Mouse (Mus musculus): ENCODE data around the gene Faf1. TPM values are rescaled to one million over a fixed set of nuclear protein-coding genes. Genes with fewer than 3 reads are reported as not detected.
"Not testable (repeated sequence)": the region's sequence is repeated elsewhere in the genome, so short reads cannot be mapped to it uniquely, and the experiment has no call there.

Faf1 gene
- total RNA-seq, 1 experiment from 2014 or later: 28.7 TPM

GRCm38 (mm10) chr4:109665101-109665981 is 11.0 kb upstream of the Faf1 start:
- DNase-seq: peak; percentile 71

- peak; percentile 66 for DNase-seq
Measured at GRCm38 (mm10) chr4:109665982-109666460, 10.4 kb upstream of the Faf1 start.

- DNase-seq: peak; percentile 91
Measured at GRCm38 (mm10) chr4:109666461-109667269, 9.7 kb upstream of the Faf1 start, which contains the start of gene Cdkn2c. Gene Cdkn2c, minus strand, starts transcription at chr4:109667189.

GRCm38 (mm10) chr4:109667518-109667917 is 8.9 kb upstream of the Faf1 start:
- DNase-seq: no peak

GRCm38 (mm10) chr4:109670213-109670612 is 6.2 kb upstream of the Faf1 start:
- DNase-seq: no peak

GRCm38 (mm10) chr4:109671941-109672340 is 4.4 kb upstream of the Faf1 start:
- no peak for DNase-seq

GRCm38 (mm10) chr4:109674097-109674496 is 2.3 kb upstream of the Faf1 start:
- DNase-seq: no peak

- DNase-seq: no peak
Measured at GRCm38 (mm10) chr4:109677221-109677620, 833 bp downstream of the Faf1 start.

GRCm38 (mm10) chr4:109683561-109683960 is 7.2 kb downstream of the Faf1 start:
- no peak for DNase-seq

GRCm38 (mm10) chr4:109692674-109693073 is 16.3 kb downstream of the Faf1 start:
- no peak for DNase-seq

- DNase-seq: not testable (repeated sequence)
Measured at GRCm38 (mm10) chr4:109700727-109701126, 24.3 kb downstream of the Faf1 start.

- no peak for DNase-seq
Measured at GRCm38 (mm10) chr4:109703568-109703967, 27.2 kb downstream of the Faf1 start.

GRCm38 (mm10) chr4:109705349-109705748 is 29.0 kb downstream of the Faf1 start:
- no peak for DNase-seq

- no peak for DNase-seq
Measured at GRCm38 (mm10) chr4:109719281-109719680, 42.9 kb downstream of the Faf1 start.

GRCm38 (mm10) chr4:109729281-109729680 is 52.9 kb downstream of the Faf1 start:
- DNase-seq: peak; percentile 8

GRCm38 (mm10) chr4:109735754-109736153 is 59.4 kb downstream of the Faf1 start:
- peak; percentile 8 for DNase-seq

GRCm38 (mm10) chr4:109743984-109744383 is 67.6 kb downstream of the Faf1 start:
- no peak for DNase-seq

- DNase-seq: no peak
Measured at GRCm38 (mm10) chr4:109759031-109759430, 82.6 kb downstream of the Faf1 start.

- DNase-seq: no peak
Measured at GRCm38 (mm10) chr4:109759901-109760300, 83.5 kb downstream of the Faf1 start.

GRCm38 (mm10) chr4:109760501-109760900 is 84.1 kb downstream of the Faf1 start:
- DNase-seq: no peak

- DNase-seq: no peak
Measured at GRCm38 (mm10) chr4:109762768-109763501, 86.5 kb downstream of the Faf1 start.

GRCm38 (mm10) chr4:109769071-109769470 is 92.7 kb downstream of the Faf1 start:
- DNase-seq: no peak

Measured in adrenal gland, postnatal 25 days (tissue).